Comparison of ENCODE assay signal across 8 mouse cellular contexts in genomic region chr2:17932932-17933790, GRCm38 (mm10).
DNase-seq lines count a peak whose midpoint lies in the region; ATAC-seq lines count a peak whose summit lies in the region.
"Had no signal": no experiment of that assay in that cellular context is flagged by ENCODE, and none has a peak within 500 bp of the region (broad histone marks: within the 10 kb centered on the region; RNA-seq: fewer than 3 reads in every experiment).

No protein-coding gene starts in this region.

- H3K4me1 ChIP-seq in lung, embryonic 15.5 days, result no peaks in the 10 kb centered on the region
- H3K4me1 ChIP-seq in embryonic facial prominence, embryonic 14.5 days (ENCODE audit: control insufficient read depth, insufficient read depth, low read length), result 0 out of 2 replicates have a peak, but pooled peaks cover 4% of the 10 kb centered on the region
- H3K4me1 ChIP-seq in limb, embryonic 10.5 days, result peaks cover 15% of the 10 kb centered on the region

- DNase-seq in lung, postnatal 14 days, result no peak
- DNase-seq in embryonic facial prominence, embryonic 14.5 days (ENCODE audit: low spot score), result no peak
- DNase-seq in limb, embryonic 10.5 days (ENCODE audit: low spot score), result no peak
- DNase-seq in retina, embryonic 14.5 days (ENCODE audit: low spot score), result peak; percentile 32
- no peak for DNase-seq in spleen, postnatal 10 days (ENCODE audit: low spot score in 2 of 2)
- no peak for DNase-seq in layer of hippocampus, postnatal 10 days (ENCODE audit: low spot score in 2 of 2)
- DNase-seq: kidney, adult 18-20 months had no signal

- H3K4me3 ChIP-seq in lung, embryonic 15.5 days, result no peak overlapping the region
- no peak overlapping the region for H3K4me3 ChIP-seq in embryonic facial prominence, embryonic 14.5 days (ENCODE audit: low read depth, low read length)
- H3K4me3 ChIP-seq in limb, embryonic 10.5 days, result no peak overlapping the region

- H3K27ac ChIP-seq in lung, embryonic 15.5 days, result no peak overlapping the region
- H3K27ac ChIP-seq in embryonic facial prominence, embryonic 14.5 days (replicated peaks; ENCODE audit: low read depth, low read length), result no peak overlapping the region
- H3K27ac ChIP-seq in limb, embryonic 10.5 days, result peak overlapping the region; percentile 68; the same call in 1 of the 2 replicates

- no peaks in the 10 kb centered on the region for H3K27me3 ChIP-seq in lung, embryonic 15.5 days
- H3K27me3 ChIP-seq in embryonic facial prominence, embryonic 14.5 days (replicated peaks; ENCODE audit: control insufficient read depth, insufficient read depth, low read length), result no peaks in the 10 kb centered on the region
- no peaks in the 10 kb centered on the region for H3K27me3 ChIP-seq in limb, embryonic 10.5 days (ENCODE audit: low read depth, poor library complexity, severe bottlenecking)

- H3K9me3 ChIP-seq in lung, embryonic 15.5 days, result no peaks in the 10 kb centered on the region
- H3K9me3 ChIP-seq in embryonic facial prominence, embryonic 14.5 days (ENCODE audit: control insufficient read depth, low read length), result peaks cover 5% of the 10 kb centered on the region; the same call in 1 of the 2 replicates
- no peaks in the 10 kb centered on the region for H3K9me3 ChIP-seq in limb, embryonic 10.5 days (replicated peaks)

- no peak overlapping the region for H3K9ac ChIP-seq in lung, embryonic 15.5 days
- H3K9ac ChIP-seq in embryonic facial prominence, embryonic 14.5 days (ENCODE audit: low read depth, low read length), result no peak overlapping the region

- no peaks in the 10 kb centered on the region for H3K36me3 ChIP-seq in lung, embryonic 15.5 days
- H3K36me3 ChIP-seq in embryonic facial prominence, embryonic 14.5 days (ENCODE audit: control insufficient read depth, insufficient read depth, low read length), result no peaks in the 10 kb centered on the region
- H3K36me3 ChIP-seq in limb, embryonic 10.5 days, result no peaks in the 10 kb centered on the region

- 47% methylated on average over 15 of the region's 15 CpGs for WGBS in lung, embryonic 15.5 days
- 41% methylated on average over 15 of the region's 15 CpGs for whole genome bisulfite sequencing in embryonic facial prominence, embryonic 14.5 days
- 46% methylated on average over 15 of the region's 15 CpGs for WGBS in limb, embryonic 10.5 days

- no peak for ATAC-seq in lung, embryonic 15.5 days (ENCODE audit: borderline replicate concordance, extremely low read depth, low FRiP score, low TSS enrichment)
- no peak for ATAC-seq in embryonic facial prominence, embryonic 14.5 days (ENCODE audit: low read depth)

- peak overlapping the region; percentile 35 for H3K4me2 ChIP-seq in lung, embryonic 15.5 days
- H3K4me2 ChIP-seq in embryonic facial prominence, embryonic 14.5 days (ENCODE audit: low read depth, low read length), result peak overlapping the region; percentile 32; the same call in 1 of the 2 replicates
